30 mouse cellular contexts compared by ENCODE assay signal in the genomic region with DNA sequence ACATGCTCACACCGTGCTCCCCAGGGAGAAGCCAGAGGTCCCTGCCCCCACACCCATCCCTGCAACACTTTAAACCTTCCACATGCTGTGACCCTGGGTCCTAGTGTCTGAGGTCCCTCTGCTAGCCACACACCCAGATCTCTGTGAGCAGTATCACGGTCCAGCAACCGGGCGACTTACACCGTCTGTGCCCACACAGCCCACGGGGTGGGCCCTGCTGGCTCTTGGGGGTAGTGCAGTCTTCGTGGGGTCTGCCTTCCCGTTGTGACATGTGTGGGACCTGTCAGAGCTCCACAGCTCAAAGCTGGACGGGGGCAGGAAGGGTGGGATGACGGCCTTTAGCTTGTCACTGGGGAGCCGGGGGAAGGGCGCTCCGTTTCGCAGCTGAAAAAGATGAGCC. TPM values are rescaled to one million over a fixed set of nuclear protein-coding genes. Genes with fewer than 3 reads are reported as not detected.
DNase-seq lines count a peak whose midpoint lies in the region; ATAC-seq and TF ChIP-seq lines count a peak whose summit lies in the region.
"Had no signal": no experiment of that assay in that cellular context is flagged by ENCODE, and none has a peak within 500 bp of the region (broad histone marks: within the 10 kb centered on the region; RNA-seq: fewer than 3 reads in every experiment).

No protein-coding gene starts in this region.

- no peak overlapping the region for H3K4me3 ChIP-seq in hindbrain, embryonic 13.5 days
- H3K4me3 ChIP-seq in hindbrain, embryonic 14.5 days (replicated peaks; ENCODE audit: low read length) = no peak overlapping the region
- no peak overlapping the region for H3K4me3 ChIP-seq in lung, embryonic 14.5 days (ENCODE audit: low read depth, low read length)
- H3K4me3 ChIP-seq: embryonic facial prominence, embryonic 15.5 days; heart, embryonic 12.5 days; layer of hippocampus, adult 2 months; limb, embryonic 10.5 days had no signal

- no peak overlapping the region for H3K27ac ChIP-seq in hindbrain, embryonic 13.5 days
- no peak overlapping the region for H3K27ac ChIP-seq in hindbrain, embryonic 14.5 days
- no peak overlapping the region for H3K27ac ChIP-seq in lung, embryonic 14.5 days (ENCODE audit: low read depth)
- H3K27ac ChIP-seq: embryonic facial prominence, embryonic 15.5 days; layer of hippocampus, adult 2 months; limb, embryonic 10.5 days had no signal

- no peak for DNase-seq in hindbrain, embryonic 14.5 days (ENCODE audit: low spot score)
- no peak for DNase-seq in lung, embryonic 14.5 days
- DNase-seq in lung, adult 18-20 months = no peak
- no peak for DNase-seq in brain, embryonic 14.5 days (ENCODE audit: low read depth)
- DNase-seq in retina, embryonic 14.5 days (ENCODE audit: low spot score) = peak; percentile 28
- no peak for DNase-seq in urinary bladder, adult 2 months (ENCODE audit: low spot score)
- DNase-seq: adrenal gland, adult 2 months; B cell, adult 2 months; cerebellum, adult 2 months; cerebellum, postnatal 36 days; embryo, embryonic 11 days; gastrocnemius, postnatal 14 days; heart, adult 18-20 months; heart, postnatal 14 days; kidney, adult 18-20 months; kidney, postnatal 14 days; liver; lung, postnatal 14 days; right cerebral cortex, postnatal 25 days; spleen, adult 18-20 months; thymus, postnatal 14 days had no signal

- no peak overlapping the region for H3K4me2 ChIP-seq in hindbrain, embryonic 13.5 days
- no peak overlapping the region for H3K4me2 ChIP-seq in hindbrain, embryonic 14.5 days (replicated peaks)
- H3K4me2 ChIP-seq in lung, embryonic 14.5 days = no peak overlapping the region
- H3K4me2 ChIP-seq: embryonic facial prominence, embryonic 15.5 days; heart, embryonic 12.5 days had no signal

- H3K4me1 ChIP-seq in hindbrain, embryonic 13.5 days (replicated peaks) = peaks cover 19% of the 10 kb centered on the region
- peaks cover 8% of the 10 kb centered on the region; the same call in 1 of the 2 replicates for H3K4me1 ChIP-seq in hindbrain, embryonic 14.5 days (replicated peaks; ENCODE audit: control insufficient read depth, insufficient read depth, low read length)
- no peaks in the 10 kb centered on the region for H3K4me1 ChIP-seq in lung, embryonic 14.5 days (ENCODE audit: insufficient read depth)
- H3K4me1 ChIP-seq: embryonic facial prominence, embryonic 15.5 days; heart, embryonic 12.5 days had no signal

- H3K36me3 ChIP-seq in hindbrain, embryonic 13.5 days = peaks cover 40% of the 10 kb centered on the region
- H3K36me3 ChIP-seq in hindbrain, embryonic 14.5 days (replicated peaks; ENCODE audit: control insufficient read depth, insufficient read depth) = peaks cover 34% of the 10 kb centered on the region
- 0 out of 2 replicates have a peak, but pooled peaks cover 4% of the 10 kb centered on the region for H3K36me3 ChIP-seq in lung, embryonic 14.5 days (ENCODE audit: insufficient read depth)
- H3K36me3 ChIP-seq: G1E had no signal

- TF ChIP-seq CTCF in lung, embryonic 14.5 days (IDR thresholded peaks at IDR 0.05; ENCODE audit: low read depth) = peak; percentile 22; the same call in 1 of the 2 replicates
- peak; percentile 25; the same call in 1 of the 2 replicates for TF ChIP-seq CTCF in brain, embryonic 14.5 days (IDR thresholded peaks at IDR 0.05; ENCODE audit: borderline replicate concordance, extremely low read depth, insufficient read depth, insufficient read length)

- no peak overlapping the region for H3K9ac ChIP-seq in hindbrain, embryonic 13.5 days
- H3K9ac ChIP-seq in hindbrain, embryonic 14.5 days = no peak overlapping the region
- no peak overlapping the region for H3K9ac ChIP-seq in lung, embryonic 14.5 days
- H3K9ac ChIP-seq: embryonic facial prominence, embryonic 15.5 days; heart, embryonic 12.5 days had no signal

- WGBS in hindbrain, embryonic 13.5 days = 68% methylated on average over 14 of the region's 14 CpGs
- WGBS in hindbrain, embryonic 14.5 days = 62% methylated on average over 14 of the region's 14 CpGs
- 68% methylated on average over 14 of the region's 14 CpGs for WGBS in lung, embryonic 14.5 days

- no peak for TF ChIP-seq POLR2A in brain, embryonic 14.5 days (IDR thresholded peaks at IDR 0.05; ENCODE audit: borderline replicate concordance, extremely low read depth, insufficient read depth, insufficient read length, poor library complexity, severe bottlenecking)

- 0 out of 2 replicates have a peak, but pooled peaks have one; percentile 15 for ATAC-seq in hindbrain, embryonic 13.5 days (ENCODE audit: low FRiP score)
- no peak for ATAC-seq in hindbrain, embryonic 14.5 days (ENCODE audit: low FRiP score)
- no peak for ATAC-seq in lung, embryonic 14.5 days (ENCODE audit: insufficient read depth)
- ATAC-seq: forebrain, embryonic 14.5 days; inflammation-experienced regulatory T-cells, adult 6 months; Patski had no signal

- no peaks in the 10 kb centered on the region for H3K9me3 ChIP-seq in hindbrain, embryonic 13.5 days
- no peaks in the 10 kb centered on the region for H3K9me3 ChIP-seq in hindbrain, embryonic 14.5 days (ENCODE audit: control insufficient read depth, low read length)
- H3K9me3 ChIP-seq in lung, embryonic 14.5 days (ENCODE audit: low read depth, low read length) = no peaks in the 10 kb centered on the region
- H3K9me3 ChIP-seq: embryonic facial prominence, embryonic 15.5 days; heart, embryonic 12.5 days; limb, embryonic 10.5 days had no signal

- 0 out of 2 replicates have a peak, but pooled peaks cover 7% of the 10 kb centered on the region for H3K27me3 ChIP-seq in hindbrain, embryonic 13.5 days
- H3K27me3 ChIP-seq in hindbrain, embryonic 14.5 days (ENCODE audit: control insufficient read depth, insufficient read depth, low read length) = no peaks in the 10 kb centered on the region
- H3K27me3 ChIP-seq in lung, embryonic 14.5 days (ENCODE audit: insufficient read depth, low read length) = no peaks in the 10 kb centered on the region
- H3K27me3 ChIP-seq: embryonic facial prominence, embryonic 15.5 days; heart, embryonic 12.5 days; Patski had no signal

RNA-seq across cellular contexts. Expression of a gene that starts 21.7 kb away (rescaled TPM):
- 4.1 and 4.3 TPM in 2 replicates for polyA plus RNA-seq in hindbrain, embryonic 13.5 days (2015; fragmentation: Nextera tagmentation; extraction: Ambion mirVana)
- 4.8 and 5.0 TPM in 2 replicates for polyA plus RNA-seq in hindbrain, embryonic 14.5 days (2014; fragmentation: Nextera tagmentation; extraction: Ambion mirVana)
- 3.1 and 4.8 TPM in 2 replicates for polyA plus RNA-seq in lung, embryonic 14.5 days (2014; fragmentation: Nextera tagmentation; extraction: Ambion mirVana)
- polyA plus RNA-seq in brain, embryonic 14.5 days (2012; rRNA removed) = 17.2 and 17.3 TPM in 2 replicates
- polyA plus RNA-seq in urinary bladder, adult 2 months (2012; rRNA removed) = 4.9 and 5.9 TPM in 2 replicates
- polyA plus RNA-seq: G1E; inflammation-experienced regulatory T-cells, adult 6 months had no signal

RNA-seq across cellular contexts. Expression of a gene that starts 43.9 kb away (rescaled TPM):
- 4.0 and 4.8 TPM in 2 replicates for polyA plus RNA-seq in hindbrain, embryonic 13.5 days (2015; fragmentation: Nextera tagmentation; extraction: Ambion mirVana)
- 13.3 and 13.8 TPM in 2 replicates for polyA plus RNA-seq in hindbrain, embryonic 14.5 days (2014; fragmentation: Nextera tagmentation; extraction: Ambion mirVana)
- 0.07 TPM in 1 of 2 replicates, not detected in the other for polyA plus RNA-seq in lung, embryonic 14.5 days (2014; fragmentation: Nextera tagmentation; extraction: Ambion mirVana)
- polyA plus RNA-seq in brain, embryonic 14.5 days (2012; rRNA removed) = 10.2 and 25.0 TPM in 2 replicates
- polyA plus RNA-seq in urinary bladder, adult 2 months (2012; rRNA removed) = 0.03 and 0.04 TPM in 2 replicates
- polyA plus RNA-seq: G1E; inflammation-experienced regulatory T-cells, adult 6 months; Patski had no signal

RNA-seq across cellular contexts. Expression of a gene that starts 56.2 kb away (rescaled TPM):
- 1.1 and 1.5 TPM in 2 replicates for polyA plus RNA-seq in hindbrain, embryonic 13.5 days (2015; fragmentation: Nextera tagmentation; extraction: Ambion mirVana)
- 1.2 TPM in 2 replicates for polyA plus RNA-seq in hindbrain, embryonic 14.5 days (2014; fragmentation: Nextera tagmentation; extraction: Ambion mirVana)
- 5.1 and 6.4 TPM in 2 replicates for polyA plus RNA-seq in lung, embryonic 14.5 days (2014; fragmentation: Nextera tagmentation; extraction: Ambion mirVana)
- 1.5 and 2.1 TPM in 2 replicates for polyA plus RNA-seq in brain, embryonic 14.5 days (2012; rRNA removed)
- 3.7 and 3.9 TPM in 2 replicates for polyA plus RNA-seq in urinary bladder, adult 2 months (2012; rRNA removed)
- polyA plus RNA-seq: G1E had no signal
